Mouse (Mus musculus) adrenal gland, postnatal 14 days (tissue): ENCODE data around the gene Vav3. TPM values are rescaled to one million over a fixed set of nuclear protein-coding genes. Genes with fewer than 3 reads are reported as not detected.

Experiments used
- DNase-seq: peaks from one replicate; pipeline ENCODE4 v3.0.0; 2021; ENCODE audit warnings: mixed read lengths
- total RNA-seq: library from RNA; stranded (reverse); gene quantifications from 2 replicates; pipeline ENCODE4 v1.2.3, GENCODE M21; 2021

Vav3 gene
- total RNA-seq, 1 experiment from 2014 or later: 5.6 TPM

DNA sequence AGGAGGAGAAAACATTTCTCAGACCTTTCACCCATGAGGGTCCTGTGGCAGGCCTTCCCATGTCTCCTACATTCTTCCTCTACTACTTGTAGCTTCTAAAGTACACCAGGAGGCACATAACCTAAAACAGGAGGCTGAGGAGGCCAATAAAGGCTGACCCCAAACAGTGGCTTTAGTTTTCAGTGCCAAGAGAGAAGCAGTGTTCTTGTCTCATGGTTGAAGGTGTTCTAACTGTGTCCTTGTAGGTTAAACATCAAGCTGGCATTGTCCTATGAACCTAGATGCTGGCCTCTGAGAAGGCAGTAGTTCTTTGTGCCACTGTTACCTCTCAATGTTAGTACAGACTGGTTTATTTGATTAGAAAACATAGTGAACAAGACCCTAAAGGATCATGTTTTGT lies 245.5 kb downstream of the Vav3 start:
- no peak for DNase-seq

DNA sequence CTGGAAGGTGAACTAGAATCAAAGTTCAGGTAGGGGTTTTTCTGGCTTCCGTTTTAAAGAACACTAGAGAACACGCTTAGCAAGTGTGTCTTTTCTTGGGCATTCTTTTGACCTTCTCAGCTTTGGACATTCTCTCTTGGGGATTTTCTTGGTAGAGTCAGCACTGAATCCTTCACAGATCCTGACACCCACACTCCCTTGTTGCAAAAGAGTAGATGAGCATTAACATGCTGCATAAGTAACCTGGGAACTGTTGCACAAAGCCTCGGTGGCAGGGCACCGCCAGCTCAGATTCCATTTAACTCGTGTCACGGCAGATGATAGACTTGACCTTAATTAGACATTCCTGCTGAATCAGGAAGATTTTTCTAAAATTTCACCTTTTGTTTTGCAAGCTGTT lies 252.5 kb downstream of the Vav3 start:
- DNase-seq: no peak

DNA sequence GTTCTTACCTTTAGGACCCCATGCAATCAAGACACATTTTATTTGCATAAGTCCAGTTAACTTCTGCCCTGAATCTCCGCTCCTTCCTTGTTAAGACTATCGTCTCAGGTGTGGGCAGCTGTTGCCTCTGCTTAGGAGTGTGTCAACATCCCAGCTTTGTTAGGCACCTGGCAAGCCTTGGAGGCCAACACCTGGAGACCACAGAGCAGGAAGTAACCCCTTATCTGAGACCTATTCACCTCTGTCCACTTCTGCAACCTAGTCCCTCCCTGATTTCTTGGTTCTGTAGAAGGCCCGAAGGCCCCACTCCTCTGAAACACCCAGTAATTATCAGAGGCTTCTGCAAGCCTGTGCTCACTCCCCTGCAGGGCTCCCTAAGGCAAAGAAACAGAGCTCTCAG lies 255.6 kb downstream of the Vav3 start:
- DNase-seq: no peak

DNA sequence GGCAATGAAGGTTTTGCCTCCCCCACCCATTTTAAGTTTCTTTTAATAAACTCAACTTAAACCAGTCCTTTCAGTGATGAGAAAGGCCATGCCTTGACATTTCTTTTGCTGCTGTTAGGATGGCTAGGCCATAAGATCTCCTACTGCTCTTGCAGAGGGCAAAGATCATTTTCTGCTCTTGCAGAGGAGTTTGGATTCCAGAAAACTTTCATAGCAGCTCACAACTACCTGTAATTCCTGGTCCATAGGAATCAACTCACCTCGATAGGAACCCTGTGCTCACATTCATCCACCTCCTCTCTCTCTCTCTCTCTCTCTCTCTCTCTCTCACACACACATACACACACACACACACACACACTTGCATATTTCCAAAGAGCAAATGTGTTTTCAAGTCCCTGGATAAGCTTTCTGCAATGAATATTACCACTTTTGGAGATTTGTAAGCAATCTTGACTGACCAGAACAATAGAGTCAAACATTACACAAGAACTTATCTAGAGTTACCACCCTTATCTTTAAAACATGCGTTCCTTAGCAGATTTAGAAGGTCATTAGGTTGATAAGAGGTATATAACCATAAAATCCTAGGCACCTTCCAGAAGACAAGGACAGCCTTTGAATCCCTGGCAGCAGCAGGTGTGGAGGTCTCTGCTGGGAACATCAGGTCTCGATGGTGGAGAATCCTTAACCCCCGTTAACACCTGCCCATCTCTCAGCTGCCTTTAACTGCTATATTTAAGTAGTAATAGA lies 260.4 kb downstream of the Vav3 start:
- no peak for DNase-seq

DNA sequence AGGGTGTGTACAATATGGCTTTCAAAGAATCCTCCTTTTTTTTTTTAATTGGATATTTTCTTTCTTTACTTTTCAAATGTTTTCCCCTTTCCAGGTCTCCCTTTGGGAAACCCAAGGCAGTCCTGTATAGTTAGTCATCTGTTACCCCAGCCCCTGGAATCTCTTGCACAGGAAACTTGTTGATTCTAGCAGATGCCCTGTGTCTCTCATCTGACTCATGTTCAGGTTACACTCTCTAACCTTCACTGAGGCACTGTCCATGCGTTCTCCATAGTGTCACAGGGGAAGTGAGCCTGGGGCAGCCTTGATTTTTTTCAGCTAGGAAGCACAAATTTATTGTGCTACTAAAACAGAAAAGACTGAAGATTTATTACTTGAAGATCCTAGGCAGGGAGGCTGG lies 262.3 kb downstream of the Vav3 start:
- DNase-seq: no peak

DNA sequence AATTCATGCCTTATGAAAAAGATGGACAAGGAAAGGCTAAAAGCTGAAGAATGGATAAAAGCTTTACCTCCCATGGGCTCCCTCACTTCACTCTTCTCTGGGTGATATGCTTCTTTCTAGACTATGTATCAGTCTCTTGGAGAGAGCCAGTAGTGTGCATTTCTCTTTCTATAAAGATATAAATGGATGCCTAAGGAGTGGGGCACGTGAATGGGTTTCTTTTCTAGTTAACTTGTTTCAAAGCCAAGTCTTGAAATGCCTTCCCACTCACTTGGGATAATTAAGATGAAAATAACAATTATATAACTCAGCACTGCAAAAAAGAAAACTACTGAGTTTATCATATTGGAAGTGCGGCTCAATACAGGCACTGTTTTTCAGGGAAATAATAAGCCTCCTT lies 265.7 kb downstream of the Vav3 start:
- DNase-seq: no peak

DNA sequence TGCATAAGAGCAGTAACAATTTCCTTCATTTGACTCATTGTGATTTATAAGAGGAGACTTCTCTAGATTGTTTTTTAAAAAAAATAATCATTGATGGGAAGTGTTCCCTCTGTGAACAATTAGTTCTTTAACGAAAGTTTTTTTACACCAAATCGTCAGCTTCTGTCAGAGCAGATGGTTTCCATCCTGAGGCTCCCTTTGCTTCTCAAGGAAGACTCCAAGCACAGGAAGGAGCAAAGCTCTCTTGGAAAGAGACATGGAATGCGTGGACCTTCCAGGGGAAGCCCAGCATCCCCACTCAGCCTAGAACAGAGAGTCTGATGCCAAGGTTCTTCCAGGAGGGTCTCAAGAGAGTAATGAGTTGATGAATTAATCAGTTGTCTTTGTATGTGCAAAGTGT lies 281.3 kb downstream of the Vav3 start:
- no peak for DNase-seq

DNA sequence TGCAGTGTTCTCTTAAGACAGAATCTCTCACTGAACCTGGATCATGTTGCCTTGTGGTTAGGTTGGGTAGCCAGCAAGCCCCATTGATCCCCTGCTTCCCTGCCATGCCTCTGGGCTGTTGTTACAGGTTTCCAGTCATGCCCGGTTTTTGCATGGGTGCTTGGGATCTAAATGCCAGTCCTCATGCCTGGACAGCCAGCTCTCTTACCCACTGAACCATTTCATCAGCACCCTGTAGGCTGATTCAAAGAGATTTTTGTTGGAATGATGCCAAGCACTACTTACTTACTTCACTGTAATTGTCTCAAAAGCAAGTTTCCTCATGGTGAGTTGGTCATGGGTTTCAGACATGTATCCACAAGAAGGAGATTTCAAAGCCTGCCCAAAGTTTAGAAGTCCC lies 281.9 kb downstream of the Vav3 start:
- DNase-seq: no peak

DNA sequence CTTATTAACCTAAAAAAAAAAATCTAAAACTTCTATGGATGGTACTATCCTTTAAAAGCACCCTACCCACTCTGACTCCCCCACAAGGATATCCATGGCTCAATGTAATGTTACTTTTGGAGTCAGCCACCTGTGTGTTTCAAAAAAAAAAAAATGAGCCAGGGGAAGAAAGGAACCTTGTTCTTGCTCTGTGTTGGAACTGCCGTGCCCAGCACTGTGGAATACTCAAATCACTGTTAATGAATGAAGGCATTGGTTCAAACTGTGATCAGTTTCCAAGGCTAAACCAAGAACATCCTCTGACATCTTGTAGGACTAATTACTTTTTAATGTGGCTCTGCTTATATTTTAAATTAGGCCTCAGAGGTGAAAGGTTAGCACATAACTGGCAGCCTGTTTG lies 282.4 kb downstream of the Vav3 start:
- DNase-seq: no peak

DNA sequence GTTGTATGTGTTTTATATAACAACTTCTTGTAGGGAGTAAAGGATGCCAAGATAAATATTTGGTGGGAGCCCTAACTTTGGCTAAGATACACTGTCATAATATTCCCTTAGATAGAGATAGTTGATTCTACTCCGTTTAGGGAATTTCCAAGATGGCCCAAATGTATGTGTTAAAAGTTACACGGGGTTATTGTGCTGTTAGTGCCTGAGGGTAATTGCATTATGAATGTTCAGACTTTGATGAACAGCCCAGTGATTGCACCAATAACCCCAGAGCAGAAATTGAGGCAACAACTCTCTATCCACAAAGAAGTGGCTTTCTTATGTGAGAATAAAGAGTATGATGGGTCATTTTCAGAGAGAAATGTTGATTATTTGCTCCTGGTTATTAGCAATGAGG lies 283.3 kb downstream of the Vav3 start:
- DNase-seq: no peak

DNA sequence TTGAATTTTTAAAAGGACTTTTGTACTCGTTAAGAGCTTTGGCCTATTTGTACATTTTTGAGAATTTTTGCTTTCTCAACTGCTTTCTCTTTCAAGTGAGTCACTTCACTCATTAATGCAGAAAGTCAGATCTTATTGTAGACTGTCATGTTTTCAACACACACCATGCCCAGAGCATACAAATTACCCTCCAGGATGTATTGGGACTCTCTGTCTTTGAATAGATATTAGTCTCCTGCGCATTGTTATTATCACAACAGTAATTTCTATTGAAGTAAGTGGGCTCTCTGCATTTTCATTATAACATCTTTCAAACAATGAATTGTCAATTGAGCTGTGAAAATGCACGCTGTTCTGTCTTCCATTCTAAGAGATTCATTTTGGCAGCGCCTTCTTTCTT lies 295.6 kb downstream of the Vav3 start:
- DNase-seq: no peak

DNA sequence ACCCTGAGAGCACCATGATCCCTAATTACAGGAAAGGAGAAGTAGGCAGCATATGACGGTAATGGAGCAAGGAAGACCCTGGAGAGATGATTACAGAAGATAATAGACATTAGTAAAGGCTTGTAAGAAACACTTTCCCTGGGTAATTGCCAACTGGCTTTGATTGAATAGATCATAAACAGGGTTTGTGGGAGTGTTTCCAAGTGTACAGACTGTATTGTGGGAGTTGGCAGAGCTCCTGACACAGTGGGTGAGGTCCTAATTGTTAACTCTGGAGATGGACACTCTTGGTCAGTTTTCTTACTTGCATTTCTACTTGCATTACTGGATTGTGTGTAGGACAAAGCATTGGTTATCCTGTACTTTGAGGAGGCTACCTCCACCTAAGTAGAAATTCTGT lies 298.9 kb downstream of the Vav3 start:
- no peak for DNase-seq

DNA sequence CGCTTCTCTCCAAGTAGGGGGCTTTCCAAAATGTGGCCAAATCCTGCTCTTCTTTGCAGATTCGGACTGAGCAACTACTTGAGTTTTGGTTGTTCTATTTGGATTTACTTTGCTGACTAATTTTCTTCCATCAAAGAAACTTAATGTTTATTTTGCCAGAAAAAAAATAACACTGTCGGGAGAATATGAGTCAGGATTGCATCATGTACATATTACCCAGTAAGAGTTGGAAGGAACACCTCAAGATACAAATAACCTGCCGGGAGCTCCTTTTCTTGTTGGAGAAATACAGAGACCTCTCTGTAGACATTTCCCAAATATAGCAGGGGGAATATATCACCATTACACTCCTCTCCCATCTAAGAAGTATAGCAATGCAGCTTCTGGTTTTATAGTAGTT lies 300.3 kb downstream of the Vav3 start:
- no peak for DNase-seq

DNA sequence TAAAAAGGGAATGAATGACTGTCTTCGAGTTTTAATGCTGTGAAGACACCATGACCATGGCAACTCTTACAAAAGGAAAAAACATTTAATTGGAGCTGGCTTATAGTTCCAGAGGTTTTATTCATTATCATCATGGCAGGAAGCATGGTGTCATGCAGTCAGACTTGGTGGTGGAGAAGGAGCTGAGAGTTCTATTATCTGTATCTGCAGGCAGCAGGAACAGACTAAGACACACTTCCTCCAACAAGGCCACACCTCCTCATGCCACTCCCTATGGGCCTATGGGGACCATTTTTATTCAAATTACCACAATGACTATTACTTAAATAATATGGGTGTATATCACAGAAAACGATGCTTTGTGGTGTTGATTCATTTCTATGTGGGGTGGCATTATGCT lies 307.8 kb downstream of the Vav3 start:
- DNase-seq: no peak

DNA sequence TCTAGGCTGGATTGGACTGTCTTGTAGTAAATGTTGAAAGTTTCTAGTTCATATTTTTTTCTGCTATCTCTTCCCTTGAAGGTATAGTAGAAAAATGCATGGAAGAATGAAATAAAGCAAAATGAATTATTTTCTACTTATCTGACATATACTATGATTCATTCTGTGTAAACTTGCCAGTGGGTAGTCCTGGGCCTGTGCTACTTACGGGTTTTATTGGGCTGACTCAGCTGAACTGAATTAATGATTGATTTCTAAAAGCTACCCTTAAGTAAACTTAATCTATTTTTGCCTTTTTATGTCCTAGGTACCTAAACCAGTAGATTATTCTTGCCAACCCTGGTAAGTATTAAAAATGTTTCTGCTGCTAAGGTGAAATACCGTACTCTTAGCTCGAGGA lies 311.0 kb downstream of the Vav3 start:
- DNase-seq: no peak

DNA sequence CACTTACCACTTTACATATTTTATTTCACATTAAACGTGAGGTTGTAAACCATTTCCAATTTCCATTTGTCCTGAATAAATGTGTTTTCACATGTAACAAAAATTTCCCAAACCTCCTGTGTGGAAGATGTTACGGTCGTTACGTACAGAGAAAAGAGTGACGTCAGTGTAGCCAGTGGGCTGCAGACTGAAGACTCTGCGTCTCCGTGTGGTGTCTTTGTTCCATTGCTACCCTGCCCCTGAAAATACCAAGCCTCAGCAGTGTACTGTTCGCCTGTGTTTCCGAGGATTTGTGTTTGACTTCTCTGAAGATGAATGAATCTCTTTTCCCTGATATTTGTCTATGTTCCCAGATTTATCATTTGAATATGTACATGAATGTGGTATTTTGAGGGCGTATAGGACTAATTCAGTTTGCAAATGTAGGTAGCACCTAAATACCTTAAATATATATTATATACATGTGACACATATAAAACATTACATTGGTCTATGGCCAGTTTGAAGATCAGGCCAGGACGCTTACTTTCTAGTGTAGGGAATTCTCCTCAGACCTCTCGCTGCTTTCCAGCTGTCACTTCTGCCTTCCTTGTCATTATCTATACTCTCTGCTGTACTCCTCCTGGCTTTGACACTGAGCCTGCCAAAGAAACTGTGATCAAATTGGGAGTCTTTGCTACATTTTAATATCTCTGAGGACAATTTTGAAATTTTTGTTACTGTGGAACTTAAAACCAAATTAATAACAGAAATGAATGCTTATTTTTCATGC lies 312.6 kb downstream of the Vav3 start:
- DNase-seq: no peak

DNA sequence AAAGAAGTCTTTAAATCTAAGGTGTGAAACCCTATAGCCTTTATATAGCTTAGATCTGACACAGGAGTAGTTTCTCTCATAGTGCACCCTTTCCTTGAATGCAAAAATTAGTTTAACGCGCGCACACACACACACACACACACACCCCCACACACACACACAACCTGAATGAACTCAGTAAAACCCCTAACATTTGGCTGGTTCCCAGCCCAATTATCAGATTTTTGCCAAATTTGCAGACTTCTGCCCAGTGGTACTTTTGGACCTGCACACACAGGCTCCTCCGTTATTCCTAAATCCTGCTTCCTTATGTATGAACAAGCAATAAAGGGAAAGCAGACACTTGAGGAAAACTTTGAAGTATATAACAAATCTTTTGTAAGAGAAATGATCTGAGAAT lies 313.9 kb downstream of the Vav3 start:
- DNase-seq: no peak

DNA sequence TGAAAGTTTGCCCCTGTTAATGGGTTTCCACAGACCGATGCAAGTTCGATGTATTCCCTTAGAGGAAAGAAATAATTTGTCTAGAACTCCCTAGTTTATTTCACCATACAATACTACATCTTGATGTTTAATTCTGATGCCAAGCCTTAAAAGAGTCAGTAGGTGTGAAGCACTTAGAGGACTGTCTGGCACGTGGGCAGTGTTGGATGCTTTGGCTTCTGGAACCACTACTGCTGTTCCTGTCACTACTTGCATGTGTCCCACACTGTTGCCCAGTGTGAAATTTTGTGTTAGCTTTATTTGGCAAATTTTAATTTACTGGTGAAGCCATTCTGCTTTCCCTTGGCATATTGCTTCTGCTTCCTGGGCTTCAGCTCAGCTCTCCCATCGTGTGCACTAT lies 331.3 kb downstream of the Vav3 start:
- no peak for DNase-seq

DNA sequence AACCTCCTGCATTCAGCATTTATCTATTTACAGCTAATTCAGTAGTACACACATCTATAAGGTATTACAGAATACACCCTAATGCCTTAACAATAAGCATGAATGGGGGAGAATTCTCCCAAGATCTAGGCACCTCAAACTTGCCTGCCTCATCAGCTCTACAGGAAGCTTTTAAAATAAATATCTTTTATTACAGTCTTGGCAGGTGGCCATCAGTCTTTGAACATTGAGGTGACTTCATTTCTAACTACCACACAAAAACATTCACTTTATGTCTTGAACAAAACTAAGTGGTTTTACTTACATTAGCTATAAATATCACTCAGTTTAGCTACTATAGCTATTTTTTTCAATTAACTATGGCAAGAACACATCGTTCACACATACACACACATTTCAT lies 332.5 kb downstream of the Vav3 start:
- DNase-seq: no peak

DNA sequence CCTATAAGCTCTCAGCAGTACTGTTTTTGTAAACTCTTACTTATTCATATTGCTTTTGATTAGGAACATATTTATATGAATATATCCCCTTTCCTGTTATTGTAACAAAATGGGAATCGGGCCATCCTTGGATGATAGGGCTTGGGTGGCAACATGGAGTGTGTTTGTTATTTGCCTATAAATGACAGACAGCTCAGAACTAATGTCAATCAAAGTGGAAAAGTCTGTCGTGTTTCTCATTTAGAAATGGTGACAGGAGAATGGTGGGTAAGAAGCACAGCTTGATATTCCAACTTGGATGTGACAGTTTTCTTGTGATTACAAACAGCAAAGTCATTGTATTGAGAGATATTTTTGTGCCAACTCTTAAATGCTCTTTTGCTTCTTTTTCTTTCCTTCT lies 339.8 kb downstream of the Vav3 start:
- DNase-seq: no peak

DNA sequence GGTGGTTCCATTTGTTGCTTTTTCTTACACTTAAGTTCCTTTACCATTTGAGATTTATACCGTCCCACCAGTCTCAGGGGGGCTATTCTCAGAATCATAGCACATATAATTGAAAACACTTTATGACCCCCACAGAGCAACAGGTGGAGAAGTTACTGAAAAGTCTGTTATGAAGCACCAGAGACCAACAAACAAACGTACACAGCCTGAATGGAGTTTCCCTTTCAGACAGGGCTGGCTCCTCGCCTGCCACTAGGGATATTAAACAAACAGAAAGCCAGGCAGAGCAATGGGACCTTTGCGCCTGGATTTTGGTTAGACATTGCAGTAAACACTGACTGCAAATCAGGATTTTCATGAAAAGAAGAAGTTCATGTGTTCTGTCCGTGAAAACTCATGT lies 341.4 kb downstream of the Vav3 start:
- no peak for DNase-seq

DNA sequence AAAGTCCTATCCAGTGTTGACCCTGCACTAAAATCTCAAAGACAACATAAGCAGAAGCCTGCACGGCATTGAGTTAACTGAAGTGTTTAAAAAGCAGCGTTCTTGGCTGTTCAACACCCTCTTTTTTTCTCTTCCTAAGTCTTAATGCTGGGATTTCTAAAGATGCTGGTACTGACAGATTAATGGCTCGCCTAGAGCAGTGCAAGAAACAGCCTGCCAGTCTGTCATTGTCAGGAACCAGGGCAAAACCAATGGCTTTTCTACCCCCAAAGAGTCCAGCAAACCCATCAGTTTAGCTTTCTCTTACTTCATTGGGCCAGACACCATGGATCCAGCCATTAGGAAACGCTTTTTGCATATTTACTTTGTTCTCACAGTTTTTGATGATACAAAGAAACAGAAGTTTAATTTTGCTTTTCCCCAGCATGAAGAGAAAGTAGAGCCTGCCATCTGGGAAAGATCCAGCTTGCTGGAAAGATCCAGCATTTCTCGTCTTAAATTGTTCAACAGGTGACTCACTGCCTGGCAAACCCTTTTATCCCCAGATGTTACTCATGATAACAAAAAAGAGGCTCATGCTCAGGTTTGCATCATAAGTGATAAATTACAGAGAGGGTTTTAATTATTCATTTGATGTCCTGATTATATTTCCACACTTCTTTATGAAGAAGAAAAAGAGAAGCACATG lies 343.3 kb downstream of the Vav3 start:
- DNase-seq: peak; percentile 9

DNA sequence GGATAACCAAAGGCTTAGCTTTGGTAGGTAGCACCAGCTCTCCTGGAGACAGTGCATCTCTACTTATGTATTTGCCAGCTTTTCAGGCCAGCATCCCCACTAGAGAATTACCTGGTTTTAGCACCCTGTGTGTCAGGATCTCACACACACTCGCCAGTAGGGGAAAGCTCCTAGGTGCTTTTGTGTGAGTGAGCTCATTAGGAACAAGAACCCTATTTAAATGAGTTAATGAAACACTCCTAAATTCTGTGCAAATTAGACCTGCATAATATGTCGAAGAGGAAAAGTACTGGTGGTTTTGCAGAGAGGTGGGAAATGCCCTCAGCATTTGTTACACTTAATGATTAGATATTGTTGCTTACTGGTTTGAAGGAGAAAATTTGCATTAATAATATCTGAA lies 350.1 kb downstream of the Vav3 start:
- DNase-seq: no peak

DNA sequence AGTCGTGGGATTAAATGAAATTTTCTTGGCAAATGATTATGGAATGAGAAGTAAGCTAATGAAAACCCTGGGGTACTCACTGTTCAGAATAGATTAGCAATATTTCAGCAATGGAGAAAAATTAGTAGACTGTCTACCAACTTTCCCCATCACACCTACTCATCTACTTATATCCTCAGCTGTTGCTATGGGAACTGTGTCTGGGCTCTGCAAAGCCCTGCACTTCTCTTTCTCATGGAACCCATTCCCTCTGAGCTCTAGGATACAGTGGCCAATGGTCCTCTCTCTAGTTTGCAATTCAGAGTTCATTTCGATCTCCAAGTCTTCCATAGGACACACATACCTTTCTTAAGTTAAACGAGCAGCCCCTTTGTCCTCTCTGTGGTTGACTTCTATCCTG lies 352.2 kb downstream of the Vav3 start:
- no peak for DNase-seq
